Mouse (Mus musculus): ENCODE results near the gene Pnkd.

- TF ChIP-seq BHLHE40 (IDR thresholded peaks at IDR 0.05; ENCODE audit: low read depth, low read length) (no peak), CTCF (conservative IDR thresholded peaks at IDR 0.05 in 1 of 2, IDR thresholded peaks at IDR 0.05 in 1 of 2; ENCODE audit: low read depth in 2 of 2, low read length in 2 of 2) (no peak), MAFK (IDR thresholded peaks at IDR 0.05; ENCODE audit: insufficient replicate concordance, low read length) (no peak), USF2 (conservative IDR thresholded peaks at IDR 0.05; ENCODE audit: low read depth, low read length) (no peak), SIN3A (IDR thresholded peaks at IDR 0.05; ENCODE audit: low read length) (no peak), HCFC1 (IDR thresholded peaks at IDR 0.05; ENCODE audit: low read depth, low read length) (no peak), ELF1 (IDR thresholded peaks at IDR 0.05; ENCODE audit: low read depth, low read length) (no peak)
Observed at GRCm38 (mm10) chr1:74367886-74368645, 83.3 kb downstream of the Pnkd start.
